Mouse (Mus musculus): ENCODE data around the gene Rab44.
A peak's percentile ranks its signal among the peaks of the same experiment; 100 is the strongest.
"Not testable (repeated sequence)": the region's sequence is repeated elsewhere in the genome, so short reads cannot be mapped to it uniquely, and the experiment has no call there.

Rab44 gene

GRCm38 (mm10) chr17:29113591-29114352 is at the start of gene Rab44:
TSS of gene Rab44 (plus strand) at chr17:29114145.
- DNase-seq (ENCODE audit: low spot score) = no peak

- DNase-seq (ENCODE audit: low spot score) = no peak
These were observed 48.6 kb upstream of the Rab44 start for GRCm38 (mm10) chr17:29065245-29065940.

GRCm38 (mm10) chr17:29065971-29066370 is 48.0 kb upstream of the Rab44 start:
- DNase-seq (ENCODE audit: low spot score) = no peak

- DNase-seq (ENCODE audit: low spot score) = not testable (repeated sequence)
These were observed 46.5 kb upstream of the Rab44 start for GRCm38 (mm10) chr17:29067416-29067815.

- no peak for DNase-seq (ENCODE audit: low spot score)
These were observed 46.1 kb upstream of the Rab44 start for GRCm38 (mm10) chr17:29067847-29068246.

GRCm38 (mm10) chr17:29069063-29069462 is 44.9 kb upstream of the Rab44 start:
- no peak for DNase-seq (ENCODE audit: low spot score)

GRCm38 (mm10) chr17:29071820-29072219 is 42.1 kb upstream of the Rab44 start:
- DNase-seq (ENCODE audit: low spot score) = no peak

GRCm38 (mm10) chr17:29072701-29073307 is 41.1 kb upstream of the Rab44 start:
- DNase-seq (ENCODE audit: low spot score) = no peak

- no peak for DNase-seq (ENCODE audit: low spot score)
These were observed 40.6 kb upstream of the Rab44 start for GRCm38 (mm10) chr17:29073313-29073712.

- no peak for DNase-seq (ENCODE audit: low spot score)
These were observed 39.9 kb upstream of the Rab44 start for GRCm38 (mm10) chr17:29074085-29074484.

- no peak for DNase-seq (ENCODE audit: low spot score)
These were observed 37.7 kb upstream of the Rab44 start for GRCm38 (mm10) chr17:29076235-29076634.

- DNase-seq (ENCODE audit: low spot score) = peak; percentile 74
These were observed 36.0 kb upstream of the Rab44 start for GRCm38 (mm10) chr17:29077786-29078509.

GRCm38 (mm10) chr17:29078519-29079383 is 35.2 kb upstream of the Rab44 start:
- peak; percentile 97 for DNase-seq (ENCODE audit: low spot score)

GRCm38 (mm10) chr17:29080758-29081617 is 33.0 kb upstream of the Rab44 start:
- no peak for DNase-seq (ENCODE audit: low spot score)

GRCm38 (mm10) chr17:29081618-29082381 is 32.1 kb upstream of the Rab44 start:
- DNase-seq (ENCODE audit: low spot score) = no peak

- no peak for DNase-seq (ENCODE audit: low spot score)
These were observed 30.4 kb upstream of the Rab44 start for GRCm38 (mm10) chr17:29083586-29083985.

- no peak for DNase-seq (ENCODE audit: low spot score)
These were observed 29.3 kb upstream of the Rab44 start for GRCm38 (mm10) chr17:29084656-29085055.

- no peak for DNase-seq (ENCODE audit: low spot score)
These were observed 28.7 kb upstream of the Rab44 start for GRCm38 (mm10) chr17:29085266-29085665.

GRCm38 (mm10) chr17:29086916-29087315 is 27.0 kb upstream of the Rab44 start:
- no peak for DNase-seq (ENCODE audit: low spot score)

- no peak for DNase-seq (ENCODE audit: low spot score)
These were observed 23.2 kb upstream of the Rab44 start, which contains the start of gene Cdkn1a for GRCm38 (mm10) chr17:29090776-29091175. TSS of gene Cdkn1a (plus strand) at chr17:29090976.

All from adipocyte (in vitro differentiated cells).